Mouse (Mus musculus) ovary, postnatal 14 days (tissue): ENCODE measurements around the gene Rbm25.

Source experiments
- DNase-seq: peaks from one replicate; pipeline ENCODE4 v3.0.0; 2022; ENCODE audit warnings: low spot score

Gene Rbm25

DNA sequence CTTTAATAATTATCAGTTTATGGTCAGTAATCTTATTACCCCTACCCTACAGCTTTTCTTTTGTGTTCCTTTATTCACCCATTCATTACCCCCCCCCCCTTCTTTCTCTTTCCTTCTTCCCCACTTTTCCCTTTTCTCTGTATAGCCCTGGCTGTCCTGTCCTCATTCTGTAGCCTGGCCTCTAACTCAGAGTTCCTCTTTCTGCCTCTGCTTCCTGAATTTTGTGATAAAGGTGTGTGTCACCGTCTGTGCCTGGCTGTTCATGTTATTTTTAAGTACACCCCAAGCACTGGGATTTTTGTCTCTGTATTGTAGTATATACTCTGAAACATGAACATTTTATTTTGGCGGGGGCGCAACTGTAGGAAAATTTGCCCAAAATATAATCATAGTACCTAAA lies 19.3 kb downstream of the Rbm25 start:
- no peak for DNase-seq

DNA sequence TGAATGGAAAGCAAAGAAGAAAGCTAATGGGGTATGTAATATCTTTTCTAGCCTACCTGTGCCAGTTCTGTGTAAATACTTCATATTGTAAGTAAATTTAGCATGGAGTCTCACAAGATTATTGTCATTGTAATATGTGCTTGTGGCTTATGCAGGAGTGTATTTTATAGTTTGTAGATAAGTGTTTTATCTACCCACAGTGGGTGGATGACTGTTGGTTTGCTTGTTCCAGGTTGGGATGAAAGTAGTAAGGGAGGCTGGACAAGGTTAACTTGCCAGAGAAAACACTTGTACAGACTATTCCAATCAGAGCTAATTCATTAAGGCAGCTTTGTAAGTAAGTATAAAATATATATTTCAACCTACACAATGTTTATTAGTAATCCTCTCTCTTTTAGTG lies 20.4 kb downstream of the Rbm25 start:
- DNase-seq: no peak

DNA sequence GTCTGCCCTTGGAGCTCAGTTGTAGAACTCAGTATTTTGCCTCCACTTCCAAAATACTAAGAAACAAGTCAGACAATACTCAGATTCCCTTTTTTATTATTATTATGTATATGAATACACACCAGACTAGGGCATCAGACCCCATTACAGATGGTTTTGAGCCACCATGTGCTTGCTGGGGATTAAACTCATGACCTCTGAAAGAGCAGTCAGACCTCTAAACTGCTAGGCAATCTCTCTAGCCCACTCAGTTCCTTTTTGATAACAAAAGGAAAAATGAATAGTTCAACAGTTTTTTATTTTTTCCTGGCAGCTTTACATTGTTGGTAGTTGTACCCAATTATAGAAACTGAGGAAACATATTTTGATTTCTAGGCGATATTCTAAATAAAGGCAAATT lies 54.4 kb downstream of the Rbm25 start:
- DNase-seq: no peak

DNA sequence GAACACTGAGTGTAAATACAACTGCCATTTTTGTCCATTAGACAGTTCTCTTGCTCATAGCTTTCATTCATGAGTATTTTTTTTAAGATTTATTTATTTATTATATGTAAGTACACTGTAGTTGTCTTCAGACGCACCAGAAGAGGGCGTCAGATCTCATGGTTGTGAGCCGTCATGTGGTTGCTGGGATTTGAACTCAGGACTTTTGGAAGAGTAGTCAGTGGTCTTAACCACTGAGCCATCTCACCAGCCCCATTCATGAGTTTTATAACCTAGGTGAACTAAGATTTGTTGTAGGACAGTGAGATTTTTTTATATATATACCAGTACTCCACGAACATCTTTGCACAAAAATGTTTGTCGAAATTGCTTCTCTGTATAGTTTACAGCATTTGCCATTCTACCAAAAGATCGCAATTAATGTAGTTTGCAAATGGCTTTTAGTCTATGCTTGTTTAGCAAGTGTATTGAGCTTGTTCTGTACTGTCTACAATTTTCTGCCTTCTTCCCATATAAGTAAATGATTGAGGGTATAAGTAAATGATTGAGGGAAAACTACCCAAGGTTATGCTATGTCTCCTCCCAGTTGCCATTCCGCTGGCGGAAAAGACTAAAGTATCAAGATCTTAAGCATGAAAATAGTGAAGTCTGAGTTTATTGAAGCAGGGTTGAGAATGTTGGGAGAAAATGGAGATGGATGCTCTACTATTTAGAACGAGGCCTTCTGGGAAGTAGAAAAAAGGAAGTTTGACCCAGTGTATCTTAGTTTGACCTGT lies 55.7 kb downstream of the Rbm25 start:
- no peak for DNase-seq

DNA sequence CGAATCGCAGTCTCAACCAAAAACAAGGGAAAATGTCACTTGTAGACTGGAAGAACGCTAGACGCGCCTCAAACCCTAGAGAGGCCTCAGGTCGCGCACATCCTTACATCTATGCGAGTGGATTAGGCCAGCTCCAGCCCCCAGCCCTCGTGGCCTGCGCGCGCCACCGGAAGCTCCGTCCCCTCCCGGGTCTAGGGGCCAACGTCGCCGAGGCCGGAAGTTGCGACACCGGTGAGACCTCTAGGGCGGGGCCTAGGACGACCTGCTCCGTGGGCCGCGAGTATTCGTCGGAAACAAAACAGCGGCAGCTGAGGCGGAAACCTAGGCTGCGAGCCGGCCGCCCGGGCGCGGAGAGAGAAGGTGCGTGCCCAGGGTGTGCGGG lies 56.9 kb downstream of the Rbm25 start, which contains the start of gene Psen1:
TSS of gene Psen1 (plus strand) at position 219 of the 382 bp plus-strand sequence.
- DNase-seq: peak; percentile 88

DNA sequence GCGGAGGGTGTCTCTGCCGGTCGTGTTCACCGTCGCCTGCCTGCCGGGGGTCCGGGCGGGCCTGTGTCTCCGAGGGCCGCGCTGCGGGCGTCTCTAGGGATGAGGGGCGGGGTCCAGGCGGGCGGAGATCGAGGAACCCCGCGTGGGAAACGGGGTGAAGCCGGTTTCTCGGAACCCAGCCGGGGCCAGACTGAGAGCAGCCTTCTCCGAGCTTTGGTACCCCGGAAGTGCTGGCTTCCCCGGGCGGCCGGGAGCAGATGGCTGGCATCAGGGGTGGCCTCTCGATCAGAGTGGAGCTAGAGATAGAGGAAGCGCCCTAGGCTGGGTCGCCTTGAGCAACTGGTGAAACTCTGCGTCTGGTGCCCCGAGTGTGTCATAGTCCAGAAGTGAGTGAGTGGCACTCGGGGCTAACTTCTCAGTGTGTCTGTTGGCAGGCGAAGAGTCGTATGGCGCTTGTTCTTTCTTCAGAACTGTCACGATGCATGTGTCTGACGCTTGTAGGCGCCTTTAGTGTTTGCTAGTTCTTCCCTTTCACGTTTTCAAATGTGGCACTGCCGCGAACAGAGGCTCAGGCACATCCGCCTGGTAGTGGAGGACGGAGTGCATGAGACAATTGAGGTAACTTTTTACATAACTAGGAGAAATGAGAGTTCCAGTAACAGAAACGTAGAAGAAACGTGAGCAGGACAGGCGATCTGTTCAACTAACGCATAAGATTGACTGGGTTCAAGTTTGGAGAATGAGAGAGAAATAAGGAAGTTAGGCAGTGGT lies 57.5 kb downstream of the Rbm25 start:
- DNase-seq: no peak

DNA sequence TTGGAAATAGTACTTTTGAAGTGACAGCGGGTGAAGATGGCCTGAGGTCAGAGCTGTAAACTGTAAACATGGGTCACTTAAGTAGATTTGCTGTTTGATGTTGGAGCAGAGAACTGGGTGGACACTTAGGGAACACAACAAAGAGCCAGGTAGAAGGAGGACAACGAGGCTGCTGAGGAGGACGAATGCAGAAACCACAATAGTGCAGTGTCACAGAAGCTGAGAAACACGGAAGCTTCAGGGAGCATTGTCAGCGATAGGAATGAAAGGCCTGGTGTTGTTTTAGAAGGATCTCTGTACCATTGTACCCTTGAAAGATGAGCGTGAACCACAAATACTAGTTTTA lies 58.0 kb downstream of the Rbm25 start:
- DNase-seq: no peak

DNA sequence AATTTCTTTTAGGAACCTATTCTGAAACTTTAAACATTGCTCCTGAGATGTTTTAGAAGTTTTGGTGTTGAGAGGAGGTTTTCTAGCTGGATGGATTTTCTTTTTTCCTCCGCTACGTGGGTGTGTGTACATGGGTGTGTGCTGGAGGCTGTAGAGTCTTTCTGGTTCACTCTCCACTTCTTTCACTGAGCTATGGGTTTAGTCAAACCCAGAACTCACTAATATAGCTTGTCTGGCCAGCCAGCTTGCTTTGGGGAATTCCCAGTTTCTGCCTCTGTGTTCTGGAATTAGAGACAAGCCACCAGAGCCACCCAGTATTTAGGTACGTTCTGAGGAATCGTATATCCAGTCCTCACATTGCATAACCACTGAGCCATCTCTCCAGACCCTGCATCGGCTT lies 63.0 kb downstream of the Rbm25 start:
- DNase-seq: no peak

DNA sequence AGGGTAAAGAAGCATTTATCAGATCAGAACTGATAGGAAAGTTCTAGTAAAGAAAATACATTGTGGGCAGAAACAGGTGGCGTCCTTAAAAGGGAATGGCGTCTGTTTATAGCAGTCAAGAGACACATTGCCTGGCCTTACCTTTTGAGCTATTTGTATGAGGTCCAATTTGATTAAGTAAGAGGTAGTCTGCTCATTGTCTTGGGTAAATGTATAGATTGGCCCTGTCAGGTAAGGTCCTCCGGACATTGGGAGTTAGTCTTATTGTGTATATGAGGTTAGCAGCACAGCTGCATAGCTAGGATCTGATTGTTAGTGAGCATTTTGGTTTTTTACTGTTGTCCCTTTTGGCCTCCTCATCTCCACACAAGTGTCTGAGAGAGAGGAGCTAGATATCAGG lies 63.6 kb downstream of the Rbm25 start:
- no peak for DNase-seq

DNA sequence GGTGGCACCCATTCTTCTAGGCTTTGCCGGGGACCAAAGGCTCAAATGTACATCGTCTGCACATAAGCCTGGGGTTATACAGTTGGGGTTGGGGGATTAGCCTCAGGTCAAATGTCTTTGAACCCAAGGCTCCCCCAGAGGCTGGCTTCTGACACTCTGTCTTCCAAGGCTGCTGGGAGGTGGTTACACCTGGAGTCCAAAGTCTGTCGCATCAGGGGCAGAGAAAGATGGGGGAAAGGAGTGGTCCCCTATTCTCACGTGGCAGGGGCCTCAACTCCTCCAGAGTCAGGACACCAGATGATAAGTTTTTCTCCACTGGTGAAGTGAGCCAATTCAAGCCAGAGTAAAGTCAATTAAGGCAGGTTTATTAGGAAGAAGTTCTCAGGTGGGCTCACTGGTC lies 67.6 kb downstream of the Rbm25 start:
- no peak for DNase-seq

DNA sequence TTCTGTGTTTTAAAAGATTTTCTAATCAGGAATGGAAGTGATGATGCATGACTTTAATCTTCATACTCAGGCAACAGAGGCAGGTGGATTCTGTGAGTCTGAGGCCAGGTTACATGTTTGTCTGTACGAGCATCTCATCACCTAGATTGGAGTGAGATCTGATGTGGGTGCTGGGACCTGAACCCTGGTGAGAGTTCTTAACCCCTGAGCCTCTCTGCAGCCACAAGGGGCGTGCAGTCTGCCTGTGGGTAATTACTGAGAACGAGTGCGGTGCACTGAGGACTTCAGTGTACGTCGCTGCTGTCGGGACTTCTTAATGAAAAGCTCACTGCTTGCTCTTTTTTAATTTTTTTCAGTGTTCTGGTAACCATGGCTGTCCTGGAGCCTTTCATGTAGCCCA lies 70.6 kb downstream of the Rbm25 start:
- DNase-seq: no peak

DNA sequence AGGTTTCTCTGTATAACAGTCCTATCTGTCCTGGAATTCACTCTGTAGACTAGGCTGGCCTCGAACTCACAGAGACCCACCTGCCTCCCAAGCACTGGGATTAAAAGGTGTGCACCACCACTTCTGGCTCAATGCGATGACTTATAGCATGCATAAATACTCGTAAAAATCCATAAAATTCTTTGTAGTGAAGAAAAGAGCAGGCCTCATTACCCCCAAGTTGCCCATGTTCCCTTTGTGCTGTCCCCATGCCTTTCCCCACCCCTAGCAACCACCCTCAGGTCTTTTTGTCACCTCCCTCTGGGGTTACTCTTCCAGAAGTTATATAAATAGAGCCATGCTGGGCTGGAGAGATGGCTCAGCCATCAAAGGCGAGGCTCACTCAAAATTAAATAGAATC lies 71.8 kb downstream of the Rbm25 start:
- DNase-seq: no peak

DNA sequence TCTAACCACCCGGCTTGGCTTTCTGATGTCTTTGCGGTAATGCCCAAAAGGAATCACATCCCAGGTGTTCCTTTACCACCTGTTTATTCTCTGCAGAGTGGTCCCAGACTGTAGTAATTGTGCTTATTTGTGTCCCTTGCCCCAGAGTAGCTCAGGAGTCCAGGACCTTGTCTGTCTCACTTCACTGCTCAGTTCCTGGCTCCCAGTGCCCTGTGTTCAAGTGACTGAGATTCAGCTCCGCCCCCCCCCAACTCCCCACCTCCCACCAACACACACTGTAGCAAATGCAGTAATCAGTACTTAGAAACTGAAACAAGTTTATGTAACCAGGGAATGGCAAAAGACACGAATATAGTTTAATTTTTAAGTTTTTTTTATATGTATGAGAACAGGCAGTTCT lies 75.9 kb downstream of the Rbm25 start:
- no peak for DNase-seq

DNA sequence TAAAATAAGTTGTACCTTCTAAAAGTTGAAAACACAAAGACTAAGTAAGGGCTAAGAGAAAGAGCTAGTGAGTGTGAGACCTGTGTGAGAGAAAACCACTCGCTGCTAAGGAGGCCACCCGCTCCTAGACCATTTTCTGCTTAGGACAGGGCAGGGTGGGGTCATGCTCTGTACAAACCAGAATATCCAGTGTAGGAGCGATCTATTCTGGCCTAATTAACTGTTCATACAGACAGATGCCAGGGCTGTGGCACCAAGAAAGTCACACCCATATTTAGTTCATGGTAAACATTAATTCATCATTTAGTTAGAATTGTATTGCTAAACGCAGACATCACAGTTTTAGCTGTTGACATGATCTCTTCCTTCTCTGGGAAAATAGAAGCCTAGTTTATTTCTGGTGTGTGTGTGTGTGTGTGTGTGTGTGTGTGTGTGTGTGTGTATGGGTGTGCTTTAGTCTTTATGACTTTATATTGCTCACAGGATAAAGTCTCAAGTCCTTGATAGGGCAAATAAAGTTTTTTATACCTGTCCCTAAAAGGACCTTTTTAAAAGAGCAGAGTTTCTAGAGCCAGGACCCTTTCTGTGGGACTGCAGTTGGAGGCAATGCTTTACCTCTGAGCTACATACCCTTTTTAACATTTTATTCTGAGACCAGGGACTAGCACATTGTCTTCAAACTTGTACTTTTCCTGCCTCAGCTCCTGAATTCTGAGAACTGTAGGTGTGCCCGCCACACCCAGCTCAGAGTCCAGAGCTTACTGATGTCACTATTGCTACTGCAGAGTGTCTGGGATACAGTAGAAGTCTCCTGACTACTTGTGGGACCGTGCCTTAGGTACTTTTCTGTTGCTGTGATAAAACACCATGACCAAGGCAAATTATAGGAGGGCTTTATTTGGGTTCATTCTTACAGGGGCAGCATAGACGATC lies 77.4 kb downstream of the Rbm25 start:
- DNase-seq: no peak

DNA sequence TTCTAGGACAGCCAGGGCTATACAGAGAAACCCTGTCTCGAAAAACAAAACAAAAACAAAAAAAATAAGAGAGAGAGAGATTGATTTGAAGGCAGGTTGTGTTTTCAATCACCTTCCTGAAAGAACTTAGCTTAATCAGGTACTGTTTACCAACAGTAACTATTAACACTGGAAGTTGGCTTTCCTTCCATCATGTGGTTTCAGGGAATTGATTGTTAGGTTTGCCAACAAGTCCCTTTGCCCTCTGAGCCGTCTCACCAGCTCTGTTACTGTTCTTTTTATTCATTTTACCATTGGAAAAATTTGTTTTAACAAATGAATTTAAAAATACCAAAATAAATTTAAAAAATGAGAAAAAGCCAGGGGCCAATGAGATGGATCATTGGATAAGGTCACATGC lies 78.9 kb downstream of the Rbm25 start:
- no peak for DNase-seq

DNA sequence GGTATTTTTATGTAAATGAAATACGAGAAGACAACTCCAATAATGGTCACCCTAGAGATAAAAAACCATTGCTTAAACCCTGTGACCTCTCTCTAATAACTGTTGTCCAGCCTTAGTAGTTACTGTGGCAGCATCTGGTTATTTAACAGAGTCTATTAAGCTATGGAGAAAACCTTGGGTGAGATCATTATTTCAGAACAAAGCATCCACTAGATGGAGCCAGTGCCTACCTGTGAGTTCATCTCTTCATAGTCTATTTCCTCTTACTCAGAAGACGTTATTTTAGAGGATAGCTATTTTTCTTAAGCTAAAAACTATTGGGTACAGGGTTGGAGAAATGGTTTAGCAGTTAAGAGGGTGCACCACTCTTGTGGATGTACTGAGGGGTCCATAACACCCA lies 82.7 kb downstream of the Rbm25 start:
- peak; percentile 32 for DNase-seq

DNA sequence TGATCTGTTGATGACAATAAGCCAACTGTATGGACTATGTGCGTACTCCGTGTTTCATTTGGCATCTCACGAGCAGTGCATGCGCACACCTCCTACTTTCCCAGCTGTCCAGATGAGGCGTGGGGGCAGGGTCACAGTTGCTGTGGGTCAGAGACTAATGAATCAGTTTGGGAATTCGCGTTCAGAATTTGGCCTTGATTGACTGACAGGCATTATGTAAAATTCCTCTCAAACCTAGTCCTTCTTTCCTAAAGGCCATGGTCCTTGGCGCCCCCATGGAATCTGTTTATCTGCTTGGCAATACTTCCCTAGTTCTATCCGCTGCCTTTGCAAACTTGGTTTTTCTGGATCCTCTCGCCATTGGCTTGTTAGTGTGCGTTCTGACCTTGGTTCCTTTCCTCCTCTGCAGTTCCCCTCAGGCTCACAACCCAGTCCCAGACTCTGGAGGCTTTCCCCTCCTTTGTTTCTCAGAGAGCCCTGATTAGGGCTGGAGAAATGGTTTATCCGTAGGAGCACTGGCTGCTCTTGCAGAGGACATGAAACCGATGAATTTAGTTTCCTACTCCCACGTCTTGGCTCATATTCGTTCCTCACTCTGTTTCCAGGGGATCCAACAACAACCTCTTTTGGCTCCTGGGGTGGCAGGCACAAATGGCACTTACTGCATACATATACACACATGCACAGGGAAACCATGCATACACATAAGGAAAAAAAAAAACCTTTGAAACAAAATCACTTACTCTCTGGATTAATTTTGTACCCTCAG lies 85.6 kb downstream of the Rbm25 start:
- peak; percentile 10 for DNase-seq

DNA sequence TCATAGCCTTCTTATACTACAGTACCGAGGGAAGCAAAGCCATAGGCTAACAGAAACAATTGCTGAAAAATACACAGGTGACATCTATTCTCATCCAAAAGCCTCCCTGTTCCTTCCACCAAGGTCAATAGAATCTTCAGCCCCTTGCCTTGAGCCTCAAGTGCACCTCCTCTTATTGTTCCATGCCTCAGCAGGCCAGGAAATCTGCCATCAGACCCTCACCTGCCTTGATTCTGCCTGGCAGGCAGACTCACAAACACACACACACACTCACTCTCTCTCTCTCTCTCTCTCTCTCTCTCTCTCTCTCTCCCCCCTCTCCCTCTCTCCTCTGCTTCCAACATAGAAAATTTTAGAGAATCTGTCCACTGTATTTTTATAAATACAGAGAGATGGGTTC lies 88.4 kb downstream of the Rbm25 start:
- DNase-seq: no peak

DNA sequence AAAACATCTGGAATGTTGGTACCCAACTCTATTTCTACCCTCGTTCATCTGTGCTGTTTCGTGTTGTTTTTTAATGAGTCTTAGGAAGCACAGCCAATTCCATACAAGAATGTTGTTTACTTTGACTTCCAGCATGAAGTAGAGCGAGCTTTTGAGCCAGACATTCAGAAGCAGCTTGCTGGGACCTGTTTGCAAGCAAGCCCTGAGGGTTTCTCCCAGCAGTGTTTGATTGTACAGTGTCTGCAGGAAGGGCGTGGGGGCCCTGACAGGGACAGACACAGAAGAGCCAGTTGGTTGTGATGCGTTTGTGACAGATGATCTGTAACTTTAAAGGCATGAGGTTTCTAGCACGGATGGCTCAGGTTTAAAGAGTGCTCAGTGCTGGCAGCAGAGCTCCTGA lies 90.2 kb downstream of the Rbm25 start:
- no peak for DNase-seq

DNA sequence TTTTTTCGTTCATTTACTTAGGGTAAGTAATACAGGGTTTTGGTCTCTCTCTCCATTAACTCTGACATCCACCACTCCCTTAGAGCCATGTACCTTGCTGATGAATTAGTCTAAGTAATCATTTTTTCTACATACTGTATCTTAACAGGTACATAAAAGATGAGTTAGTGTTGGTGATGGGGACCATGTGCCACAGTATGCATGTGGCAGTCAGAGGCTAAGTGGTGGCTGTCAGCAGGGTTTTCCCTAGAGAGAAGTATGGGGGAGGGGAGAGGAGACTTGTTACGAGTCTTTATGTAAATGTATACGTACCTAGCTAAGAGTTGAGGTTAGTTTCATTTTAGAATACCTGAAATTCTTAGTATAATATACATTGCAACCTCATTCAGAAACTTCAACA lies 92.0 kb downstream of the Rbm25 start:
- no peak for DNase-seq

DNA sequence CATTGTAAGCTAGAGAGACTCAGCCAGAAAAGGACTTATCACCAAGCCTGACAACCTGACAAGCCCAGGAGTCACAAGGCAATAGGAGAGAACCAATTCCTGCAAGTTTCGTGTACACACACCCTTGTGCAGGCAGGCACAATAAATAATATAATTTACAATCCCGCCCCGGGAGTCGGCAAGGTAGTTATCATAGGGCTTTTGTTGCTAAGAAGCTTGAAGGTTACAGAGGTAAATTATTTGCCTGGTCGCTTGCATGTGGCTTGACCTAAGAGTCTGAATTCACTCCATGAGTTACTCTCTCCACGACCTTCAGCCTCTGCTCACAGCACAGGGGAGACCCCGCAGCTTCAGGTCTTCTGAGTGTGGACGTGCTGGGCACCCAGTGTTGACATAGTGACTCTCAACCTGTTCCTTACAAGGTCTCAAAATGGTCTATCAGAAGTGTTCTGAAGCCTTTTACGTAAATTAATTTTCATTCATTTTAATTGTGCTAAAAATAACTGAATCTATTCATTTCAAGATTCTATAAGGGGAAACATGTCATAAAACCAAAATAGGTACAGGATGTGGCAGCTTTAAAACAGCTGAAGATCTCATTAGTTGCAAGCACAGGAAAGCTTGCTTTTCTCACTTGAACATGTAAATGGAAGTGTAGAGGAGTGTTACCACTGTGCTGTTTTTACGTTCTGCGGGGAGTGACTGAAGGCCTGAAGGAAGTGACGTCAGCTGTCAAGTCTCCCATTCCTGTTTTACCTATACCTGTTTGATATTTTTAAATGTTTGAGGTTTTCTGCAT lies 95.7 kb downstream of the Rbm25 start:
- no peak for DNase-seq
